Comparison of ENCODE assay signal across 8 mouse cellular contexts in genomic region chr11:74830256-74831161, GRCm38 (mm10). TPM values are rescaled to one million over a fixed set of nuclear protein-coding genes. Genes with fewer than 3 reads are reported as not detected.
A peak's percentile ranks its signal among the peaks of the same experiment; 100 is the strongest.
DNase-seq lines count a peak whose midpoint lies in the region; ATAC-seq and TF ChIP-seq lines count a peak whose summit lies in the region.

Gene Mnt, plus strand, starts transcription at chr11:74830920.

- peak; percentile 92 for ATAC-seq in forebrain, embryonic 12.5 days (ENCODE audit: low FRiP score)
- peak; percentile 76 for ATAC-seq in heart, postnatal 0 days (ENCODE audit: insufficient read depth, low read depth)
- ATAC-seq in liver, embryonic 16.5 days (ENCODE audit: low read depth), result peak; percentile 73
- ATAC-seq in neural tube, embryonic 13.5 days (ENCODE audit: low read depth), result peak; percentile 94

- peak within 1 kb of the TSS; percentile 90 for H3K27ac ChIP-seq in forebrain, embryonic 12.5 days
- H3K27ac ChIP-seq in heart, postnatal 0 days (ENCODE audit: low read depth), result peak within 1 kb of the TSS; percentile 99
- peak within 1 kb of the TSS; percentile 95 for H3K27ac ChIP-seq in liver, embryonic 16.5 days (ENCODE audit: low read length)
- peak within 1 kb of the TSS; percentile 96 for H3K27ac ChIP-seq in neural tube, embryonic 13.5 days (replicated peaks)
- peak within 1 kb of the TSS; percentile 96 for H3K27ac ChIP-seq in testis, adult 2 months (ENCODE audit: control insufficient read depth, insufficient read depth, low read depth, low read length)

- peaks cover 37% of the 10 kb centered on the region for H3K36me3 ChIP-seq in E14TG2a.4 (ENCODE audit: insufficient read depth, low read length)
- no peaks in the 10 kb centered on the region for H3K36me3 ChIP-seq in forebrain, embryonic 12.5 days (replicated peaks)
- no peaks in the 10 kb centered on the region for H3K36me3 ChIP-seq in heart, postnatal 0 days (replicated peaks; ENCODE audit: control insufficient read depth, insufficient read depth, low read length)
- H3K36me3 ChIP-seq in liver, embryonic 16.5 days (ENCODE audit: control insufficient read depth, insufficient read depth), result no peaks in the 10 kb centered on the region
- H3K36me3 ChIP-seq in neural tube, embryonic 13.5 days, result no peaks in the 10 kb centered on the region
- H3K36me3 ChIP-seq in testis, adult 2 months (ENCODE audit: control insufficient read depth, insufficient read depth, low read length), result no peaks in the 10 kb centered on the region

- WGBS in forebrain, embryonic 12.5 days, result under 1% methylated on average over 70 of the region's 70 CpGs
- under 1% methylated on average over 66 of the region's 70 CpGs for WGBS in heart, postnatal 0 days
- under 1% methylated on average over 70 of the region's 70 CpGs for WGBS in liver, embryonic 16.5 days (ENCODE audit: insufficient replicate concordance)
- WGBS in neural tube, embryonic 13.5 days, result under 1% methylated on average over 70 of the region's 70 CpGs

- peak; percentile 67; the same call in 1 of the 2 replicates for TF ChIP-seq EP300 in heart, postnatal 0 days (IDR thresholded peaks at IDR 0.05; ENCODE audit: low read depth)

- H3K27me3 ChIP-seq in E14TG2a.4 (ENCODE audit: insufficient read depth, low read length), result no peaks in the 10 kb centered on the region
- no peaks in the 10 kb centered on the region for H3K27me3 ChIP-seq in forebrain, embryonic 12.5 days
- H3K27me3 ChIP-seq in heart, postnatal 0 days (ENCODE audit: control insufficient read depth, insufficient read depth, low read length), result no peaks in the 10 kb centered on the region
- H3K27me3 ChIP-seq in liver, embryonic 16.5 days (ENCODE audit: control insufficient read depth, insufficient read depth, low read depth, low read length), result no peaks in the 10 kb centered on the region
- H3K27me3 ChIP-seq in neural tube, embryonic 13.5 days, result no peaks in the 10 kb centered on the region
- H3K27me3 ChIP-seq in testis, adult 2 months (ENCODE audit: control insufficient read depth, insufficient read depth, low read length), result no peaks in the 10 kb centered on the region

- peak; percentile 93 for DNase-seq in c-Kit-positive CD71-positive TER-119-positive erythroid progenitor cells, embryonic 14.5 days (ENCODE audit: low spot score)
- DNase-seq in heart, postnatal 0 days (ENCODE audit: low spot score), result peak; percentile 100
- DNase-seq in kidney, postnatal 4 days, result peak; percentile 97 to 99

- H3K9me3 ChIP-seq in E14TG2a.4 (ENCODE audit: low read length), result no peaks in the 10 kb centered on the region
- no peaks in the 10 kb centered on the region for H3K9me3 ChIP-seq in forebrain, embryonic 12.5 days
- no peaks in the 10 kb centered on the region for H3K9me3 ChIP-seq in heart, postnatal 0 days (replicated peaks; ENCODE audit: control insufficient read depth, low read length)
- H3K9me3 ChIP-seq in liver, embryonic 16.5 days (replicated peaks; ENCODE audit: control insufficient read depth, low read length), result no peaks in the 10 kb centered on the region
- no peaks in the 10 kb centered on the region for H3K9me3 ChIP-seq in neural tube, embryonic 13.5 days

- H3K4me3 ChIP-seq in E14TG2a.4 (replicated peaks; ENCODE audit: low read length), result peak within 1 kb of the TSS; percentile 100
- peak within 1 kb of the TSS; percentile 83 for H3K4me3 ChIP-seq in forebrain, embryonic 12.5 days (replicated peaks)
- peak within 1 kb of the TSS; percentile 95 for H3K4me3 ChIP-seq in heart, postnatal 0 days (ENCODE audit: low read depth, low read length)
- H3K4me3 ChIP-seq in liver, embryonic 16.5 days (ENCODE audit: low read depth, low read length), result peak within 1 kb of the TSS; percentile 85
- peak within 1 kb of the TSS; percentile 99 for H3K4me3 ChIP-seq in neural tube, embryonic 13.5 days
- H3K4me3 ChIP-seq in testis, adult 2 months (ENCODE audit: control insufficient read depth, low read depth, low read length), result peak within 1 kb of the TSS; percentile 91

- no peak for TF ChIP-seq CTCF in E14TG2a.4 (conservative IDR thresholded peaks at IDR 0.05; ENCODE audit: low read length)
- no peak for TF ChIP-seq CTCF in heart, postnatal 0 days (IDR thresholded peaks at IDR 0.05; ENCODE audit: low read depth)
- no peak for TF ChIP-seq CTCF in testis, adult 2 months (IDR thresholded peaks at IDR 0.05; ENCODE audit: control insufficient read depth, insufficient read depth, insufficient replicate concordance, low read depth, low read length)

- peak; percentile 50 for TF ChIP-seq POLR2A in testis, adult 2 months (IDR thresholded peaks at IDR 0.05; ENCODE audit: control insufficient read depth, low read depth, low read length)

- peak within 1 kb of the TSS; percentile 85 for H3K4me2 ChIP-seq in forebrain, embryonic 12.5 days
- H3K4me2 ChIP-seq in heart, postnatal 0 days (ENCODE audit: low read depth, low read length), result peak within 1 kb of the TSS; percentile 96
- H3K4me2 ChIP-seq in liver, embryonic 16.5 days (ENCODE audit: low read depth, low read length), result peak within 1 kb of the TSS; percentile 100
- H3K4me2 ChIP-seq in neural tube, embryonic 13.5 days, result peak within 1 kb of the TSS; percentile 82

- peaks cover 74% of the 10 kb centered on the region for H3K4me1 ChIP-seq in E14TG2a.4 (replicated peaks; ENCODE audit: low read depth, low read length)
- H3K4me1 ChIP-seq in forebrain, embryonic 12.5 days, result peaks cover 47% of the 10 kb centered on the region
- H3K4me1 ChIP-seq in heart, postnatal 0 days (ENCODE audit: control insufficient read depth, insufficient read depth), result peaks cover 44% of the 10 kb centered on the region
- peaks cover 77% of the 10 kb centered on the region for H3K4me1 ChIP-seq in liver, embryonic 16.5 days (ENCODE audit: control insufficient read depth, low read depth, low read length)
- H3K4me1 ChIP-seq in neural tube, embryonic 13.5 days (replicated peaks), result peaks cover 41% of the 10 kb centered on the region
- H3K4me1 ChIP-seq in testis, adult 2 months (ENCODE audit: control insufficient read depth, insufficient read depth, low read length), result peaks cover 43% of the 10 kb centered on the region

- peak within 1 kb of the TSS; percentile 83 for H3K9ac ChIP-seq in forebrain, embryonic 12.5 days
- peak within 1 kb of the TSS; percentile 98 for H3K9ac ChIP-seq in heart, postnatal 0 days (replicated peaks; ENCODE audit: low read depth, low read length)
- H3K9ac ChIP-seq in liver, embryonic 16.5 days (ENCODE audit: low read depth, low read length), result peak within 1 kb of the TSS; percentile 86
- peak within 1 kb of the TSS; percentile 98 for H3K9ac ChIP-seq in neural tube, embryonic 13.5 days

RNA-seq across cellular contexts. Expression of gene Mnt, which starts in this region (rescaled TPM):
- 7.2 and 8.1 TPM in 2 replicates for polyA plus RNA-seq in forebrain, embryonic 12.5 days (2016; fragmentation: Nextera tagmentation; extraction: Ambion mirVana)
- 9.0 TPM in 2 replicates for total RNA-seq in heart, postnatal 0 days (2014; rRNA removed; ENCODE audit: low replicate concordance)
- 1.8 and 2.3 TPM in 2 replicates for polyA plus RNA-seq in heart, postnatal 0 days (2015; fragmentation: Nextera tagmentation; extraction: Ambion mirVana)
- polyA plus RNA-seq in liver, embryonic 16.5 days (2015; fragmentation: Nextera tagmentation; extraction: Ambion mirVana), result 0.90 and 1.2 TPM in 2 replicates
- polyA plus RNA-seq in neural tube, embryonic 13.5 days (2015; fragmentation: Nextera tagmentation; extraction: Ambion mirVana), result 8.4 and 8.9 TPM in 2 replicates
- polyA plus RNA-seq in testis, adult 2 months (2012; rRNA removed), result 42.6 and 44.0 TPM in 2 replicates

Comparison
In these comparisons a context has a peak if more than half of its experiments do, and no peak if none do; other contexts are left out.
1. Peak in every context shown above with its lines: DNase-seq, ATAC-seq, H3K4me3 ChIP-seq and H3K27ac ChIP-seq.